Comparison of ENCODE assay signal across 8 mouse cellular contexts in the genomic region with DNA sequence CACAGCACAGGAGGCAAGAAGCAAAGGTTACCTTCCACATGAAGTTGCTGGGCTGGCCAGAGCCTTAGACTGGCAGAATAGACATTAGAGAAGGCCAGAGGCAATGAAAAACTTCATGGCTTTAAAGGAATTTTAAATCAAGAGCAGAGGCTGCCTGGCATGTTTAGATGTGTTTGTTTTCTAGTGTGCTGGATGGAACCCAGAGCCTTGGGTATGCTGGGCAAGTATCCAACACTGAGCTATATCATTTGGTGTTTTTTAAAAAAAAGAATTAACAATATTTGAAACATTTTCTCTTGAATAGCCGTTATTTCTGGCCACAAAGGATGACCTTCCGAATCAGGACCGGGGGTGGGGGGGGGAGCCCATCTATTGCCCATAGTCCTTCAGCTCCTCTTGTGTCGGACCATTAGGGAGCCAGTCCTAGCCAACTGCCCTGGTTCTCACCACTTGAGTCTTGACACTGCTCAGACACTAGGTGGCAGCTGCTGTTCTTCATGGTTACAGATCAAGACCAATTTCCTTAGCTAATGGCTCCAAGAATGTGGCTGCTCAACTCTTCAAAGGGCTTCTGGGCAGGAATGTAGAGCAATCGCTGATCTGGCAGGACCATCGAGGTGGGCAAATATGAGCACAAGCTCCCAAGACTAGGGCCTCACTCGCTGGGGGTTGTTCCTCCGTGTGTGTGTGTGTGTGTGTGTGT. TPM values are rescaled to one million over a fixed set of nuclear protein-coding genes. Genes with fewer than 3 reads are reported as not detected.
A peak's percentile ranks its signal among the peaks of the same experiment; 100 is the strongest.
DNase-seq lines count a peak whose midpoint lies in the region; ATAC-seq and TF ChIP-seq lines count a peak whose summit lies in the region.

No protein-coding gene starts in this region.

- ATAC-seq in heart, embryonic 12.5 days (ENCODE audit: insufficient number of reproducible peaks, low FRiP score), result peak; percentile 40; the same call in 1 of the 2 replicates
- peak; percentile 79 for ATAC-seq in lung, postnatal 0 days
- ATAC-seq in stomach, embryonic 16.5 days (ENCODE audit: insufficient read depth, low FRiP score), result peak; percentile 60; the same call in 1 of the 2 replicates

- no peak for TF ChIP-seq EP300 in lung, postnatal 0 days (IDR thresholded peaks at IDR 0.05)

- H3K9me3 ChIP-seq in E14TG2a.4 (ENCODE audit: low read length), result no peaks in the 10 kb centered on the region
- H3K9me3 ChIP-seq in heart, embryonic 12.5 days (replicated peaks), result no peaks in the 10 kb centered on the region
- no peaks in the 10 kb centered on the region for H3K9me3 ChIP-seq in lung, postnatal 0 days (ENCODE audit: low read length)
- no peaks in the 10 kb centered on the region for H3K9me3 ChIP-seq in stomach, embryonic 16.5 days (replicated peaks; ENCODE audit: control insufficient read depth, low read length)

- H3K36me3 ChIP-seq in E14TG2a.4 (ENCODE audit: insufficient read depth, low read length), result peaks cover 31% of the 10 kb centered on the region
- H3K36me3 ChIP-seq in heart, embryonic 12.5 days, result peaks cover 31% of the 10 kb centered on the region
- H3K36me3 ChIP-seq in lung, postnatal 0 days (ENCODE audit: insufficient read depth, low read length), result 0 out of 2 replicates have a peak, but pooled peaks cover 9% of the 10 kb centered on the region
- H3K36me3 ChIP-seq in stomach, embryonic 16.5 days (ENCODE audit: control insufficient read depth, insufficient read depth, low read length), result no peaks in the 10 kb centered on the region

- TF ChIP-seq CTCF in E14TG2a.4 (conservative IDR thresholded peaks at IDR 0.05; ENCODE audit: low read length), result peak; percentile 34
- peak; percentile 87 for TF ChIP-seq CTCF in lung, postnatal 0 days (IDR thresholded peaks at IDR 0.05)

- DNase-seq in gastrocnemius, postnatal 25 days, result peak; percentile 41
- DNase-seq in gastrocnemius, postnatal 36 days, result no peak
- peak; percentile 55 to 62 for DNase-seq in cerebellum, postnatal 36 days
- peak; percentile 74 for DNase-seq in kidney, postnatal 10 days
- peak; percentile 89 for DNase-seq in lung, postnatal 0 days (ENCODE audit: low spot score)

- intact Hi-C loops in gastrocnemius, postnatal 36 days (cut with DNase I), result loop anchor here (5.0 kb wide), 1 partner anchor 173 kb away; no protein-coding TSS in a partner anchor

- H3K9ac ChIP-seq in heart, embryonic 12.5 days, result no peak overlapping the region; the same call in 1 of the 2 replicates
- H3K9ac ChIP-seq in lung, postnatal 0 days (replicated peaks; ENCODE audit: low read depth), result no peak overlapping the region
- H3K9ac ChIP-seq in stomach, embryonic 16.5 days (ENCODE audit: low read length), result no peak overlapping the region

- H3K4me1 ChIP-seq in E14TG2a.4 (replicated peaks; ENCODE audit: low read depth, low read length), result peaks cover 9% of the 10 kb centered on the region; the same call in 1 of the 2 replicates
- peaks cover 18% of the 10 kb centered on the region for H3K4me1 ChIP-seq in heart, embryonic 12.5 days (replicated peaks)
- no peaks in the 10 kb centered on the region for H3K4me1 ChIP-seq in lung, postnatal 0 days (ENCODE audit: insufficient read depth, low read depth, low read length)
- H3K4me1 ChIP-seq in stomach, embryonic 16.5 days (ENCODE audit: control insufficient read depth, insufficient read depth, low read length), result no peaks in the 10 kb centered on the region

- no peak overlapping the region for H3K4me2 ChIP-seq in heart, embryonic 12.5 days
- H3K4me2 ChIP-seq in lung, postnatal 0 days (replicated peaks; ENCODE audit: low read depth, low read length), result no peak overlapping the region
- H3K4me2 ChIP-seq in stomach, embryonic 16.5 days (ENCODE audit: low read depth, low read length), result no peak overlapping the region

- 39% methylated on average over 8 of the region's 8 CpGs for WGBS in heart, embryonic 12.5 days
- WGBS in lung, postnatal 0 days, result 21% methylated on average over 8 of the region's 8 CpGs
- 34% methylated on average over 8 of the region's 8 CpGs for WGBS in stomach, embryonic 16.5 days

- H3K27ac ChIP-seq in heart, embryonic 12.5 days (ENCODE audit: poor library complexity, severe bottlenecking), result no peak overlapping the region
- no peak overlapping the region for H3K27ac ChIP-seq in lung, postnatal 0 days (ENCODE audit: low read length)
- no peak overlapping the region for H3K27ac ChIP-seq in stomach, embryonic 16.5 days (ENCODE audit: low read length)

- H3K27me3 ChIP-seq in E14TG2a.4 (ENCODE audit: insufficient read depth, low read length), result no peaks in the 10 kb centered on the region
- no peaks in the 10 kb centered on the region for H3K27me3 ChIP-seq in heart, embryonic 12.5 days (replicated peaks)
- H3K27me3 ChIP-seq in lung, postnatal 0 days (replicated peaks; ENCODE audit: insufficient read depth, low read length), result no peaks in the 10 kb centered on the region
- H3K27me3 ChIP-seq in stomach, embryonic 16.5 days (ENCODE audit: control insufficient read depth, insufficient read depth, low read length), result no peaks in the 10 kb centered on the region

- H3K4me3 ChIP-seq in E14TG2a.4 (replicated peaks; ENCODE audit: low read length), result no peak overlapping the region
- H3K4me3 ChIP-seq in heart, embryonic 12.5 days, result no peak overlapping the region
- no peak overlapping the region for H3K4me3 ChIP-seq in lung, postnatal 0 days (ENCODE audit: low read depth, low read length)
- no peak overlapping the region for H3K4me3 ChIP-seq in stomach, embryonic 16.5 days (replicated peaks; ENCODE audit: low read length)

RNA-seq across cellular contexts. Expression of gene Arid5a, which starts 16.4 kb away (rescaled TPM):
- 10 to 100 TPM in 1 of 2 experiments, 1 to 10 TPM in 1; 5.4 to 10.5 TPM for total RNA-seq in gastrocnemius, postnatal 25 days (2021)
- 10 to 100 TPM; 10.7 to 11.8 TPM for total RNA-seq in gastrocnemius, postnatal 36 days (2021)
- 15.1 and 15.3 TPM in 2 replicates for polyA plus RNA-seq in heart, embryonic 12.5 days (2016; fragmentation: Nextera tagmentation; extraction: Ambion mirVana)
- polyA plus RNA-seq in lung, postnatal 0 days (2015; fragmentation: Nextera tagmentation; extraction: Ambion mirVana), result 14.9 and 15.3 TPM in 2 replicates
- polyA plus RNA-seq in stomach, embryonic 16.5 days (2015; fragmentation: Nextera tagmentation; extraction: Ambion mirVana), result 4.8 and 4.9 TPM in 2 replicates

RNA-seq across cellular contexts. Expression of gene Kansl3, which starts 45.1 kb away (rescaled TPM):
- total RNA-seq in gastrocnemius, postnatal 25 days (2021), result 10 to 100 TPM; 29.7 to 35.3 TPM
- total RNA-seq in gastrocnemius, postnatal 36 days (2021), result 10 to 100 TPM; 36.1 to 39.1 TPM
- polyA plus RNA-seq in heart, embryonic 12.5 days (2016; fragmentation: Nextera tagmentation; extraction: Ambion mirVana), result 54.2 TPM in 2 replicates
- polyA plus RNA-seq in lung, postnatal 0 days (2015; fragmentation: Nextera tagmentation; extraction: Ambion mirVana), result 21.3 and 23.5 TPM in 2 replicates
- 40.6 and 41.1 TPM in 2 replicates for polyA plus RNA-seq in stomach, embryonic 16.5 days (2015; fragmentation: Nextera tagmentation; extraction: Ambion mirVana)

RNA-seq across cellular contexts. Expression of gene Fer1l5, which starts 48.2 kb away (rescaled TPM):
- total RNA-seq in gastrocnemius, postnatal 25 days (2021), result not detected
- not detected for total RNA-seq in gastrocnemius, postnatal 36 days (2021)
- polyA plus RNA-seq in heart, embryonic 12.5 days (2016; fragmentation: Nextera tagmentation; extraction: Ambion mirVana), result 1.2 and 1.3 TPM in 2 replicates
- polyA plus RNA-seq in lung, postnatal 0 days (2015; fragmentation: Nextera tagmentation; extraction: Ambion mirVana), result 0.18 and 0.26 TPM in 2 replicates
- polyA plus RNA-seq in stomach, embryonic 16.5 days (2015; fragmentation: Nextera tagmentation; extraction: Ambion mirVana), result 0.74 and 0.96 TPM in 2 replicates

RNA-seq across cellular contexts. Expression of gene Neurl3, which starts 49.4 kb away (rescaled TPM):
- under 1 TPM; 0.51 to 0.88 TPM for total RNA-seq in gastrocnemius, postnatal 25 days (2021)
- under 1 TPM; 0.31 to 0.72 TPM for total RNA-seq in gastrocnemius, postnatal 36 days (2021)
- polyA plus RNA-seq in heart, embryonic 12.5 days (2016; fragmentation: Nextera tagmentation; extraction: Ambion mirVana), result 2.4 and 2.6 TPM in 2 replicates
- polyA plus RNA-seq in lung, postnatal 0 days (2015; fragmentation: Nextera tagmentation; extraction: Ambion mirVana), result 12.7 and 15.9 TPM in 2 replicates
- 19.6 and 21.4 TPM in 2 replicates for polyA plus RNA-seq in stomach, embryonic 16.5 days (2015; fragmentation: Nextera tagmentation; extraction: Ambion mirVana)

Comparison
In these comparisons a context has a peak if more than half of its experiments do, and no peak if none do; other contexts are left out.
1. DNase-seq: peak in gastrocnemius, postnatal 25 days (single experiment), cerebellum, postnatal 36 days (2 of 2), kidney, postnatal 10 days (single experiment) and lung, postnatal 0 days (single experiment); none in gastrocnemius, postnatal 36 days (0 of 2).
2. Peak in every context shown above with its lines, with median percentiles within 50 percentile points of each other: ATAC-seq.